Mouse (Mus musculus): Measurements from ENCODE around the gene Bahcc1. TPM values are rescaled to one million over a fixed set of nuclear protein-coding genes. Genes with fewer than 3 reads are reported as not detected.
A peak's percentile ranks its signal among the peaks of the same experiment; 100 is the strongest.

The Bahcc1 gene
- polyA plus RNA-seq, 1 experiment from 2014 or later, result 30.3 TPM

- H3K4me3 ChIP-seq (ENCODE audit: low read depth, low read length), result no peak overlapping the region
- peaks cover 27% of the 10 kb centered on the region for H3K4me1 ChIP-seq (replicated peaks; ENCODE audit: control insufficient read depth, insufficient read depth, low read length)
- no peak overlapping the region for H3K27ac ChIP-seq (ENCODE audit: low read depth, low read length)
- H3K9me3 ChIP-seq (ENCODE audit: control insufficient read depth, low read length), result no peaks in the 10 kb centered on the region
- H3K27me3 ChIP-seq (ENCODE audit: control insufficient read depth, insufficient read depth, low read length), result no peaks in the 10 kb centered on the region
- no peaks in the 10 kb centered on the region for H3K36me3 ChIP-seq (ENCODE audit: control insufficient read depth, insufficient read depth, low read length)
- no peak overlapping the region for H3K9ac ChIP-seq (ENCODE audit: low read length)
- 86% methylated on average over 4 of the region's 4 CpGs for WGBS
- ATAC-seq (replicated peaks; ENCODE audit: low FRiP score) (no peak), DNase-seq (ENCODE audit: low spot score) (no peak)
- H3K4me2 ChIP-seq (ENCODE audit: low read depth, low read length, severe bottlenecking), result no peak overlapping the region
Measured at GRCm38 (mm10) chr11:120298441-120299141, 65.8 kb downstream of the Bahcc1 start.

- DNase-seq (ENCODE audit: low spot score) (no peak), ATAC-seq (replicated peaks; ENCODE audit: low FRiP score) (no peak)
- Histone ChIP-seq H3K27me3 (ENCODE audit: control insufficient read depth, insufficient read depth, low read length) (no peaks in the 10 kb centered on the region), H3K4me2 (ENCODE audit: low read depth, low read length, severe bottlenecking) (no peak overlapping the region), H3K27ac (ENCODE audit: low read depth, low read length) (no peak overlapping the region), H3K9me3 (ENCODE audit: control insufficient read depth, low read length) (no peaks in the 10 kb centered on the region), H3K9ac (ENCODE audit: low read length) (no peak overlapping the region), H3K4me1 (replicated peaks; ENCODE audit: control insufficient read depth, insufficient read depth, low read length) (peaks cover 21% of the 10 kb centered on the region), H3K36me3 (ENCODE audit: control insufficient read depth, insufficient read depth, low read length) (no peaks in the 10 kb centered on the region), H3K4me3 (ENCODE audit: low read depth, low read length) (no peak overlapping the region)
- 65% methylated on average over 5 of the region's 5 CpGs for WGBS
Measured at GRCm38 (mm10) chr11:120299484-120299883, 66.7 kb downstream of the Bahcc1 start.

- no peak for ATAC-seq (replicated peaks; ENCODE audit: low FRiP score)
- H3K4me1 ChIP-seq (replicated peaks; ENCODE audit: control insufficient read depth, insufficient read depth, low read length), result peaks cover 25% of the 10 kb centered on the region
- DNase-seq (ENCODE audit: low spot score), result peak; percentile 53
- no peaks in the 10 kb centered on the region for H3K36me3 ChIP-seq (ENCODE audit: control insufficient read depth, insufficient read depth, low read length)
- H3K4me3 ChIP-seq (ENCODE audit: low read depth, low read length), result no peak overlapping the region
- peaks cover 4% of the 10 kb centered on the region; the same call in 1 of the 2 replicates for H3K27me3 ChIP-seq (ENCODE audit: control insufficient read depth, insufficient read depth, low read length)
- no peaks in the 10 kb centered on the region for H3K9me3 ChIP-seq (ENCODE audit: control insufficient read depth, low read length)
- no peak overlapping the region for H3K4me2 ChIP-seq (ENCODE audit: low read depth, low read length, severe bottlenecking)
- no peak overlapping the region for H3K9ac ChIP-seq (ENCODE audit: low read length)
- no peak overlapping the region for H3K27ac ChIP-seq (ENCODE audit: low read depth, low read length)
- 79% methylated on average over 9 of the region's 9 CpGs for WGBS
Measured at GRCm38 (mm10) chr11:120303119-120303518, 70.4 kb downstream of the Bahcc1 start.

- Histone ChIP-seq H3K9ac (ENCODE audit: low read length) (peak overlapping the region; percentile 16; the same call in 1 of the 2 replicates), H3K4me2 (ENCODE audit: low read depth, low read length, severe bottlenecking) (no peak overlapping the region), H3K27me3 (ENCODE audit: control insufficient read depth, insufficient read depth, low read length) (peaks cover 4% of the 10 kb centered on the region; the same call in 1 of the 2 replicates), H3K4me1 (replicated peaks; ENCODE audit: control insufficient read depth, insufficient read depth, low read length) (peaks cover 27% of the 10 kb centered on the region), H3K9me3 (ENCODE audit: control insufficient read depth, low read length) (no peaks in the 10 kb centered on the region), H3K36me3 (ENCODE audit: control insufficient read depth, insufficient read depth, low read length) (no peaks in the 10 kb centered on the region), H3K4me3 (ENCODE audit: low read depth, low read length) (no peak overlapping the region), H3K27ac (ENCODE audit: low read depth, low read length) (peak overlapping the region; percentile 44; the same call in 1 of the 2 replicates)
- ATAC-seq (replicated peaks; ENCODE audit: low FRiP score) (no peak), DNase-seq (ENCODE audit: low spot score) (peak; percentile 55)
- WGBS, result 89% methylated on average over 21 of the region's 21 CpGs
Measured at GRCm38 (mm10) chr11:120303559-120304349, 71.0 kb downstream of the Bahcc1 start.

- peak overlapping the region; percentile 66; the same call in 1 of the 2 replicates for H3K4me2 ChIP-seq (ENCODE audit: low read depth, low read length, severe bottlenecking)
- H3K9me3 ChIP-seq (ENCODE audit: control insufficient read depth, low read length), result no peaks in the 10 kb centered on the region
- peaks cover 7% of the 10 kb centered on the region for H3K27me3 ChIP-seq (ENCODE audit: control insufficient read depth, insufficient read depth, low read length)
- no peaks in the 10 kb centered on the region for H3K36me3 ChIP-seq (ENCODE audit: control insufficient read depth, insufficient read depth, low read length)
- DNase-seq (ENCODE audit: low spot score) (no peak), ATAC-seq (replicated peaks; ENCODE audit: low FRiP score) (no peak)
- peak overlapping the region; percentile 44; the same call in 1 of the 2 replicates for H3K27ac ChIP-seq (ENCODE audit: low read depth, low read length)
- H3K4me1 ChIP-seq (replicated peaks; ENCODE audit: control insufficient read depth, insufficient read depth, low read length), result peaks cover 27% of the 10 kb centered on the region
- peak overlapping the region; percentile 72; the same call in 1 of the 2 replicates for H3K9ac ChIP-seq (ENCODE audit: low read length)
- 41% methylated on average over 5 of the region's 5 CpGs for WGBS
- no peak overlapping the region for H3K4me3 ChIP-seq (ENCODE audit: low read depth, low read length)
Measured at GRCm38 (mm10) chr11:120304350-120304694, 71.6 kb downstream of the Bahcc1 start.

GRCm38 (mm10) chr11:120304886-120305534, 72.3 kb downstream of the Bahcc1 start:
- H3K9me3 ChIP-seq (ENCODE audit: control insufficient read depth, low read length), result no peaks in the 10 kb centered on the region
- H3K4me3 ChIP-seq (ENCODE audit: low read depth, low read length), result peak overlapping the region; percentile 40
- WGBS, result 2% methylated on average over 53 of the region's 53 CpGs
- peak overlapping the region; percentile 72 for H3K9ac ChIP-seq (ENCODE audit: low read length)
- H3K36me3 ChIP-seq (ENCODE audit: control insufficient read depth, insufficient read depth, low read length), result no peaks in the 10 kb centered on the region
- H3K4me2 ChIP-seq (ENCODE audit: low read depth, low read length, severe bottlenecking), result peak overlapping the region; percentile 66
- peaks cover 27% of the 10 kb centered on the region for H3K4me1 ChIP-seq (replicated peaks; ENCODE audit: control insufficient read depth, insufficient read depth, low read length)
- peak overlapping the region; percentile 81 for H3K27ac ChIP-seq (ENCODE audit: low read depth, low read length)
- H3K27me3 ChIP-seq (ENCODE audit: control insufficient read depth, insufficient read depth, low read length), result peaks cover 7% of the 10 kb centered on the region
- peak; percentile 100 for DNase-seq (ENCODE audit: low spot score)
- ATAC-seq (replicated peaks; ENCODE audit: low FRiP score), result peak; percentile 95

- 24% methylated on average over 15 of the region's 15 CpGs for WGBS
- H3K9me3 ChIP-seq (ENCODE audit: control insufficient read depth, low read length), result no peaks in the 10 kb centered on the region
- peaks cover 7% of the 10 kb centered on the region for H3K27me3 ChIP-seq (ENCODE audit: control insufficient read depth, insufficient read depth, low read length)
- DNase-seq (ENCODE audit: low spot score), result peak; percentile 58
- peak overlapping the region; percentile 66 for H3K4me2 ChIP-seq (ENCODE audit: low read depth, low read length, severe bottlenecking)
- peak overlapping the region; percentile 40 for H3K4me3 ChIP-seq (ENCODE audit: low read depth, low read length)
- no peak for ATAC-seq (replicated peaks; ENCODE audit: low FRiP score)
- H3K36me3 ChIP-seq (ENCODE audit: control insufficient read depth, insufficient read depth, low read length), result no peaks in the 10 kb centered on the region
- H3K4me1 ChIP-seq (replicated peaks; ENCODE audit: control insufficient read depth, insufficient read depth, low read length), result peaks cover 30% of the 10 kb centered on the region
- peak overlapping the region; percentile 81 for H3K27ac ChIP-seq (ENCODE audit: low read depth, low read length)
- peak overlapping the region; percentile 72 for H3K9ac ChIP-seq (ENCODE audit: low read length)
Measured at GRCm38 (mm10) chr11:120305535-120306365, 73.0 kb downstream of the Bahcc1 start.

Data from forebrain, embryonic 11.5 days (tissue).